Mouse (Mus musculus) hindbrain, embryonic 11.5 days (tissue): ENCODE measurements around the gene Enho. TPM values are rescaled to one million over a fixed set of nuclear protein-coding genes. Genes with fewer than 3 reads are reported as not detected.

ENCODE experiments used
- polyA plus RNA-seq: library from polyadenylated mRNA; unstranded; fragments of >200 nt; fragmentation: Nextera tagmentation; extraction: Ambion mirVana; gene quantifications from 2 replicates; pipeline ENCODE4 v1.2.1, GENCODE M21; 2014

Enho gene
- polyA plus RNA-seq, 1 experiment from 2014 or later: 42.7 TPM

Other genes with a start within 250 kb of the Enho start
- gene Kif24, start 175.4 kb downstream of the Enho start, polyA plus RNA-seq: 10.4 and 11.9 TPM in 2 replicates
- gene Nudt2, start 175.2 kb downstream of the Enho start, polyA plus RNA-seq: 67.7 and 70.3 TPM in 2 replicates
- 8.3 and 10.9 TPM in 2 replicates for gene AI464131, start 137.2 kb downstream of the Enho start, polyA plus RNA-seq
- gene 1110017D15Rik, start 123.0 kb downstream of the Enho start, polyA plus RNA-seq: 12.7 and 14.3 TPM in 2 replicates
- gene Fam219a, start 70.8 kb downstream of the Enho start, polyA plus RNA-seq: 11.8 and 17.6 TPM in 2 replicates
- 2.9 and 3.2 TPM in 2 replicates for gene Dnaic1, start 70.5 kb downstream of the Enho start, polyA plus RNA-seq
- gene Cntfr, start 56.8 kb upstream of the Enho start, polyA plus RNA-seq: 27.8 and 29.5 TPM in 2 replicates
- 83.7 TPM in 2 replicates for gene Il11ra1, start 59.7 kb upstream of the Enho start, polyA plus RNA-seq
- 80.0 and 84.1 TPM in 2 replicates for gene Rpp25l, start 73.2 kb upstream of the Enho start, polyA plus RNA-seq
- gene Dctn3, start 82.8 kb upstream of the Enho start, polyA plus RNA-seq: 187 and 192 TPM in 2 replicates
- gene Arid3c, start 90.8 kb upstream of the Enho start, polyA plus RNA-seq: 0.68 and 0.93 TPM in 2 replicates
- gene Galt, start 114.9 kb upstream of the Enho start, polyA plus RNA-seq: 24.0 and 26.1 TPM in 2 replicates
- 71.5 and 71.9 TPM in 2 replicates for gene Sigmar1, start 115.8 kb upstream of the Enho start, polyA plus RNA-seq
- gene Ccl27a, start 133.9 kb upstream of the Enho start, polyA plus RNA-seq: 79.4 and 84.8 TPM in 2 replicates